Mouse (Mus musculus): ENCODE measurements around the gene Cga. TPM values are rescaled to one million over a fixed set of nuclear protein-coding genes. Genes with fewer than 3 reads are reported as not detected.

Gene Cga
- 0.48 TPM in 1 of 2 replicates, not detected in the other for polyA plus RNA-seq (2015; fragmentation: Nextera tagmentation; extraction: Ambion mirVana)

DNA sequence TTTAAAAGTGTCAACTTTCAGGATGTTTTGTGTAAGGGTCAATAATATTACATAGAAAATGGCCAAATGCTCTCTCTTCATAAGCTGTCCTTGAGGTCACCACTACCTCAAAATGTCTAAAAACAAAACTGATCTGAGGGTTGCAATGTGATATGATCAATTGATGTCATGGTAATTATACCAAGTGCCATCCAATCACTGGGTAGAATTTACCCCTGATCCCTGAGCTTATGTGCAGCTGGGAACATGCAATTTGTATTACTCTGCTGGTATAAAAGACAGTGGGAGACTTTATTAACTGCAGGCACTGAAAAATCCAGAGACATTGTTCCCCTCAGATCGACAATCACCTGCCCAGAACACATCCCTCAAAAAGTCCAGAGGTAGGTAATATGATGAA lies at the start of gene Cga:
TSS of gene Cga (plus strand) at position 301 of the 400 bp plus-strand sequence.
- no peak within 1 kb of the TSS for H3K27ac ChIP-seq (ENCODE audit: low read length)
- WGBS = 61% methylated on average over 1 of the region's 1 CpGs
- ATAC-seq = no peak
- no peak within 1 kb of the TSS for H3K9ac ChIP-seq (ENCODE audit: low read depth, low read length)
- H3K4me2 ChIP-seq (ENCODE audit: low read length) = no peak within 1 kb of the TSS
- H3K36me3 ChIP-seq (ENCODE audit: control insufficient read depth, insufficient read depth, low read length) = no peaks in the 10 kb centered on the region
- no peaks in the 10 kb centered on the region for H3K9me3 ChIP-seq (replicated peaks; ENCODE audit: control insufficient read depth, low read length, poor library complexity, severe bottlenecking)
- no peaks in the 10 kb centered on the region for H3K4me1 ChIP-seq (ENCODE audit: control insufficient read depth, insufficient read depth, low read length)
- H3K27me3 ChIP-seq (ENCODE audit: control insufficient read depth, insufficient read depth, low read depth, low read length) = peaks cover 7% of the 10 kb centered on the region; the same call in 1 of the 2 replicates
- no peak within 1 kb of the TSS for H3K4me3 ChIP-seq (ENCODE audit: low read depth, low read length)

DNA sequence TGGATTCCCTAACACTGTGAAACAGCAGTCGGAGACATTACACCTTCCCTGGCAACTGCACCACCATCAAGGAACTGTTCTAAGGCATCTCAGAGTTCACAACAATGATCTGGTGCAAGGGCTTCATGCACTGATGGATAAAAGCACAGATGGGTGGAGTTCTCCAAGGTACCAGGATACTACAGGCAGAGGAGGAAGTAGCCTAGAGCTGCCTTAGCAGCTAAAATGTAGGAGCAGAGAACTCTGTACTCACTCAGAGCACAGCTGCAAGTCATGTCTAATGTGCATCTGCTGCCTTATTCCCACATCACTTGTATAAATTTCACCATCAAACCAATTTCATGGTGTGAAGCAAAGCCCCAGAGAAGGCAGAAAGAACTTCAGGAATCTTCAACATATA lies 49.7 kb upstream of the Cga start:
- Histone ChIP-seq H3K27me3 (ENCODE audit: control insufficient read depth, insufficient read depth, low read depth, low read length) (no peaks in the 10 kb centered on the region), H3K9me3 (replicated peaks; ENCODE audit: control insufficient read depth, low read length, poor library complexity, severe bottlenecking) (no peaks in the 10 kb centered on the region), H3K4me2 (ENCODE audit: low read length) (no peak overlapping the region), H3K9ac (ENCODE audit: low read depth, low read length) (no peak overlapping the region), H3K36me3 (ENCODE audit: control insufficient read depth, insufficient read depth, low read length) (no peaks in the 10 kb centered on the region), H3K4me3 (ENCODE audit: low read depth, low read length) (no peak overlapping the region), H3K4me1 (ENCODE audit: control insufficient read depth, insufficient read depth, low read length) (peaks cover 6% of the 10 kb centered on the region), H3K27ac (ENCODE audit: low read length) (no peak overlapping the region)
- ATAC-seq = no peak
- 97% methylated on average over 1 of the region's 1 CpGs for WGBS

DNA sequence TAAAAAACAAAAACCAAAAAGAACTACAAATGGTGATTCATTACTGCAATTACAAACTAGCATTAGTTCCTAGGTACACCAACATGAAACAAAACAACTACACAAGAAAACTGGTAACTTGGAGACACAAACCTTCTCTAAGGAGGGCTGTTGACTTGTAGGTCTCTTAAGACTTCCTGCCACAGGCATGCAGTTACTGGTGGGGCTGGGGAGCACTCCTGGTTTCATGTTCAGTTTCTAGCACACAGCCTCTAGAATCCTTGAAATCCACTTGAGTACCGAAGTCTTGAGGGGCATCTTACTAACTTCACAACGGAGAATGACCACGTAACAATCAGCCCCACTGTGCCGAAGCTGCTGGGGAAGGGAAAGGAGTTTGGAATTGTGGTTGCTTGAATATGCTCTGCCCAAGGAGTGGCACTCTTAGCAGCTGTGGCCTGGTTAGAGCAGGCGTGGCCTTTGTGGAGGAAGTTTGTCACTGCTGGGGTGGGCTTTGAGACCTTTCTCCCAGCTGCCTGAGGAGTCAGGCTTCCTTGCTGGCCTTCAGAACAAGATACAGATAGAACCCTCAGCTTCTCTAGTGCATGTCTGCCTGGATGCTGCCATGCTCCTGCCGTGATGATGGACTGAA lies 45.8 kb upstream of the Cga start:
- H3K9ac ChIP-seq (ENCODE audit: low read depth, low read length) = no peak overlapping the region
- no peaks in the 10 kb centered on the region for H3K27me3 ChIP-seq (ENCODE audit: control insufficient read depth, insufficient read depth, low read depth, low read length)
- no peak overlapping the region for H3K4me3 ChIP-seq (ENCODE audit: low read depth, low read length)
- H3K36me3 ChIP-seq (ENCODE audit: control insufficient read depth, insufficient read depth, low read length) = no peaks in the 10 kb centered on the region
- no peaks in the 10 kb centered on the region for H3K9me3 ChIP-seq (replicated peaks; ENCODE audit: control insufficient read depth, low read length, poor library complexity, severe bottlenecking)
- H3K27ac ChIP-seq (ENCODE audit: low read length) = no peak overlapping the region
- H3K4me1 ChIP-seq (ENCODE audit: control insufficient read depth, insufficient read depth, low read length) = no peaks in the 10 kb centered on the region; the same call in none of the 2 replicates
- ATAC-seq = no peak
- no peak overlapping the region for H3K4me2 ChIP-seq (ENCODE audit: low read length)
- 95% methylated on average over 6 of the region's 6 CpGs for whole genome bisulfite sequencing

DNA sequence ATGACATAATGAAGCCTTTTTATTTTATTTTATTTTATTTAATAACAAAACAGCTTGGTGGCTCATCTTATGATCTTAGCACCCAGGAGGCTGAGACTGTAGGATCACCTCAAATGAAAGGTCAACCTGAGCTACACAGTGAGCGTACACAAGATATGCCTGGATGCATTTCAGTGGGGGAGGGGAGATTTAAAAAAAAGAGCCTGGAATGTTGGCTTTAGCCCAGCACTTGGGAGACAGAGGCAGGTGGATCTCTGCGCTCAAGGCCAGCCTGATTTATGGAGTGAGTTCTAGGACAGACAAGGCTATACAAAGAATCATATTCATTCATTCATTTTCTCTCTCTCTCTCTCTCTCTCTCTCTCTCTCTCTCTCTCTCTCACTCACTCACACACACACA lies 43.4 kb upstream of the Cga start:
- ATAC-seq = no peak
- no peaks in the 10 kb centered on the region for H3K9me3 ChIP-seq (replicated peaks; ENCODE audit: control insufficient read depth, low read length, poor library complexity, severe bottlenecking)
- H3K4me2 ChIP-seq (ENCODE audit: low read length) = no peak overlapping the region
- no peak overlapping the region for H3K27ac ChIP-seq (ENCODE audit: low read length)
- H3K9ac ChIP-seq (ENCODE audit: low read depth, low read length) = no peak overlapping the region
- H3K36me3 ChIP-seq (ENCODE audit: control insufficient read depth, insufficient read depth, low read length) = no peaks in the 10 kb centered on the region
- no peaks in the 10 kb centered on the region for H3K4me1 ChIP-seq (ENCODE audit: control insufficient read depth, insufficient read depth, low read length)
- H3K4me3 ChIP-seq (ENCODE audit: low read depth, low read length) = no peak overlapping the region
- H3K27me3 ChIP-seq (ENCODE audit: control insufficient read depth, insufficient read depth, low read depth, low read length) = no peaks in the 10 kb centered on the region
- WGBS = 96% methylated on average over 2 of the region's 2 CpGs

DNA sequence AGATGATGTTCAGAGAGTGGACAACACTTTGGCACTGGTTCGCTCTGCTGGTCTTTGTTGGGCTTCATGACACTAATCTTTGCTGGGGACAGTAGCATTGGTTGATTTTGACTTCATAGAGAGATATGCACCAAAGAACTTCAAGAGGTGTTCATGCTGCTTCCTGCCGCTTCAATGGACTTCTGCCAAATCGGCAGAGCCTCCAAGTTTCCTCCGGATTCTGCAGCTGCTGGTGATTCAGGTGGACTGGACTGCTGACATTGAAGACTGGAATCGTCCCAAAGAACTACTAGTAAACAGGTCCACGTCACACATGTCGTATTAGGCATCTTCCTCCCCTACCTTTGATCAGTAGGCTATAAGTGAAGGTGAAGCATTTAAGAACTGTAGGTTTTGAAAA lies 41.5 kb upstream of the Cga start:
- Histone ChIP-seq H3K4me1 (ENCODE audit: control insufficient read depth, insufficient read depth, low read length) (no peaks in the 10 kb centered on the region), H3K27me3 (ENCODE audit: control insufficient read depth, insufficient read depth, low read depth, low read length) (no peaks in the 10 kb centered on the region), H3K9me3 (replicated peaks; ENCODE audit: control insufficient read depth, low read length, poor library complexity, severe bottlenecking) (no peaks in the 10 kb centered on the region), H3K27ac (ENCODE audit: low read length) (no peak overlapping the region), H3K4me3 (ENCODE audit: low read depth, low read length) (no peak overlapping the region), H3K4me2 (ENCODE audit: low read length) (no peak overlapping the region), H3K36me3 (ENCODE audit: control insufficient read depth, insufficient read depth, low read length) (no peaks in the 10 kb centered on the region), H3K9ac (ENCODE audit: low read depth, low read length) (no peak overlapping the region)
- ATAC-seq = no peak
- whole genome bisulfite sequencing = 97% methylated on average over 7 of the region's 7 CpGs

DNA sequence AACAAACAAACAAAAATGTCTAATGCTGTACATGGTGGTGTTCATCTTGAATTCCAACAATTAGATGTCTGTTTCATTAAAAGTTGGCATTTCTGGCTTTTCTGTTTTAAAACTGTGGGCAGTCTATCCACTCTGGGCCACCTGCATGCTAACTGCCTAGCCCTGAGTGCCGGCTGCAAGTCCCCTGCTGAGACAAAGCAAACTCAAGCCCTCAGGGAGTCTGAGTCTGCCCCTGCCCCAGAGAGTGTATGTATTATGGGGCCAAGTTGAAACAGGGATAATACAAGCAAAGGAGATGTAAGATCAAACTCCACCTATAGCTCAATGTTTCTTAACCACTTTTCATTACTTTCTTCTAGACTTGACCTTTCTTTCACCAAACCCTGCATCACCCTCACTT lies 37.6 kb upstream of the Cga start:
- H3K27ac ChIP-seq (ENCODE audit: low read length) = no peak overlapping the region
- H3K9me3 ChIP-seq (replicated peaks; ENCODE audit: control insufficient read depth, low read length, poor library complexity, severe bottlenecking) = no peaks in the 10 kb centered on the region
- ATAC-seq = no peak
- WGBS = 4% methylated on average over 1 of the region's 1 CpGs
- no peaks in the 10 kb centered on the region for H3K27me3 ChIP-seq (ENCODE audit: control insufficient read depth, insufficient read depth, low read depth, low read length)
- H3K4me2 ChIP-seq (ENCODE audit: low read length) = no peak overlapping the region
- peaks cover 10% of the 10 kb centered on the region for H3K4me1 ChIP-seq (ENCODE audit: control insufficient read depth, insufficient read depth, low read length)
- no peak overlapping the region for H3K4me3 ChIP-seq (ENCODE audit: low read depth, low read length)
- no peak overlapping the region for H3K9ac ChIP-seq (ENCODE audit: low read depth, low read length)
- H3K36me3 ChIP-seq (ENCODE audit: control insufficient read depth, insufficient read depth, low read length) = no peaks in the 10 kb centered on the region

DNA sequence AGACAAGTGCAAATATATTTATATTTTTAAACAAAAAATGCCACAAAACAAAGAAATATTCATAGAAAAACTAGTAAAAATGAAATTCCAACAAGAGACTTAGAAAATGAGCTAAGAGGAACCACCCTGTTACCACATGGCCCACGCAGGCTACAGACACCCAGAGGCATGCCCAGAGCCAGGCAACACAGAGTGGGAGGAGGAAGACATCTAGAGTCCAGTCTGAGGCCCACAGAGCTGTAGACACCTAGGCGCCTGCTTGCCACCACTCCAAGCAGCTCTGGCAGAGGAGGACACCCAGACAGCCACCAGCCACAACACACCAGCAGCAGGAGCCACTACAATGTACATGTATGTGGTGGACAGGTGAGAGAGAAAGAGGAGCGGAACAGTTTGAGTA lies 34.7 kb upstream of the Cga start:
- Histone ChIP-seq H3K4me1 (ENCODE audit: control insufficient read depth, insufficient read depth, low read length) (peaks cover 10% of the 10 kb centered on the region), H3K27me3 (ENCODE audit: control insufficient read depth, insufficient read depth, low read depth, low read length) (no peaks in the 10 kb centered on the region), H3K4me3 (ENCODE audit: low read depth, low read length) (no peak overlapping the region), H3K9ac (ENCODE audit: low read depth, low read length) (no peak overlapping the region), H3K4me2 (ENCODE audit: low read length) (no peak overlapping the region), H3K27ac (ENCODE audit: low read length) (no peak overlapping the region), H3K36me3 (ENCODE audit: control insufficient read depth, insufficient read depth, low read length) (no peaks in the 10 kb centered on the region), H3K9me3 (replicated peaks; ENCODE audit: control insufficient read depth, low read length, poor library complexity, severe bottlenecking) (no peaks in the 10 kb centered on the region)
- ATAC-seq = no peak
- 98% methylated on average over 3 of the region's 3 CpGs for WGBS

DNA sequence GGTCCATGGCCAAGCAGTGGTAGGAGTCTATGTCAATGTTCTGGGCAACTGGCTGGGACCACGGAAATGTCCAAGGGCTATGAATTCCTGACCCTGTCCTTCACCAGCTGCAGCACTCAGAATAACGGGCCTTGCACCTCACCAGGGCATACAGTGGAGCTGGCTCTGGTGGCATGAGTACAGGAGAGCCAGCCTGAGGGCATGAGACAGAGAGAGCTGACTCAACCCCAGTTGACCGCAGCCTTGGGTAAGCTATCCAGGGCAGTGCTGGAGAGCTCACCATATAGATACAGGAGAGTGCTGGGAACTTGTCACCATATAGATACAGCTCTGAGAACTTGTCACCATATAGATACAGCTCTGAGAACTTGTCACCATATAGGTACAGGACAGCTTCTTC lies 34.2 kb upstream of the Cga start:
- ATAC-seq = no peak
- Histone ChIP-seq H3K4me1 (ENCODE audit: control insufficient read depth, insufficient read depth, low read length) (peaks cover 10% of the 10 kb centered on the region), H3K4me2 (ENCODE audit: low read length) (no peak overlapping the region), H3K9ac (ENCODE audit: low read depth, low read length) (no peak overlapping the region), H3K4me3 (ENCODE audit: low read depth, low read length) (no peak overlapping the region), H3K9me3 (replicated peaks; ENCODE audit: control insufficient read depth, low read length, poor library complexity, severe bottlenecking) (no peaks in the 10 kb centered on the region), H3K27ac (ENCODE audit: low read length) (no peak overlapping the region), H3K27me3 (ENCODE audit: control insufficient read depth, insufficient read depth, low read depth, low read length) (no peaks in the 10 kb centered on the region), H3K36me3 (ENCODE audit: control insufficient read depth, insufficient read depth, low read length) (no peaks in the 10 kb centered on the region)
- 93% methylated on average over 3 of the region's 3 CpGs for WGBS

DNA sequence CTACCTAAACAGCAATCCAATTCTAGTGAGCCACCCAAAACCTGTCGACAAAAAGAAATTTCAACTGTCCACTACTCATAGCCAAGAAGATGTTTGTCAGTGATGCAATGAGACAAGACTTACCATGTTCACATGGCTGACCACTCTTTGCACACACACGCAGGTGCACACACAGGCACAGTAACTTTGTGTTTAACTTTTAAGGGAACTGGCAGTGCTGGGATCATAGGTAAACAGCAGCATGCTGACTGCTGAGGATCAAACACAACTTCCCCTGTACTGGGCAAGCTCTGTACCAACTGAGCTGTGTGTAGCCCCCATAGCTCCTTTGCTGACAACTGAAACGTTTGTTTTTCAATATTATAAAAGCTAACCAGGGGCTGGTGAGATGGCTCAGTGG lies 32.1 kb upstream of the Cga start:
- Histone ChIP-seq H3K9ac (ENCODE audit: low read depth, low read length) (no peak overlapping the region), H3K4me3 (ENCODE audit: low read depth, low read length) (no peak overlapping the region), H3K4me2 (ENCODE audit: low read length) (no peak overlapping the region), H3K4me1 (ENCODE audit: control insufficient read depth, insufficient read depth, low read length) (peaks cover 10% of the 10 kb centered on the region), H3K9me3 (replicated peaks; ENCODE audit: control insufficient read depth, low read length, poor library complexity, severe bottlenecking) (no peaks in the 10 kb centered on the region), H3K36me3 (ENCODE audit: control insufficient read depth, insufficient read depth, low read length) (no peaks in the 10 kb centered on the region), H3K27me3 (ENCODE audit: control insufficient read depth, insufficient read depth, low read depth, low read length) (no peaks in the 10 kb centered on the region), H3K27ac (ENCODE audit: low read length) (no peak overlapping the region)
- no peak for ATAC-seq
- WGBS = 91% methylated on average over 3 of the region's 3 CpGs
